Mouse (Mus musculus): ENCODE measurements at regions not wholly inside any gene's neighbourhood (a gene's known extent, or its start where the extent isn't known, plus 50 kb on each side); places are given as distances from the start of the nearest gene placed in this dataset.

- Histone ChIP-seq H3K27ac (ENCODE audit: control insufficient read depth, insufficient read depth, low read depth, low read length, poor library complexity) (no peak overlapping the region), H3K4me1 (ENCODE audit: control insufficient read depth, insufficient read depth, low read length) (no peaks in the 10 kb centered on the region), H3K4me3 (replicated peaks; ENCODE audit: control insufficient read depth, low read depth, low read length) (no peak overlapping the region)
- TF ChIP-seq POLR2A (IDR thresholded peaks at IDR 0.05; ENCODE audit: borderline replicate concordance, control insufficient read depth, low read depth, low read length) (no peak), CTCF (IDR thresholded peaks at IDR 0.05; ENCODE audit: control insufficient read depth, insufficient read depth, low read length) (no peak)
- 70% methylated on average over 1 of the region's 1 CpGs for WGBS
Measured at GRCm38 (mm10) chr5:27963765-27964164, 107.4 kb upstream of the Insig1 start.

GRCm38 (mm10) chr5:27995186-27995585, 76.0 kb upstream of the Insig1 start:
- TF ChIP-seq CTCF (IDR thresholded peaks at IDR 0.05; ENCODE audit: control insufficient read depth, insufficient read depth, low read length) (peak; percentile 89), POLR2A (IDR thresholded peaks at IDR 0.05; ENCODE audit: borderline replicate concordance, control insufficient read depth, low read depth, low read length) (no peak)
- WGBS = 13% methylated on average over 2 of the region's 2 CpGs
- H3K27ac ChIP-seq (ENCODE audit: control insufficient read depth, insufficient read depth, low read depth, low read length, poor library complexity) = no peak overlapping the region
- H3K4me1 ChIP-seq (ENCODE audit: control insufficient read depth, insufficient read depth, low read length) = no peaks in the 10 kb centered on the region
- no peak overlapping the region for H3K4me3 ChIP-seq (replicated peaks; ENCODE audit: control insufficient read depth, low read depth, low read length)

GRCm38 (mm10) chr5:27997751-27998150, 73.4 kb upstream of the Insig1 start:
- TF ChIP-seq CTCF (IDR thresholded peaks at IDR 0.05; ENCODE audit: control insufficient read depth, insufficient read depth, low read length) (no peak), POLR2A (IDR thresholded peaks at IDR 0.05; ENCODE audit: borderline replicate concordance, control insufficient read depth, low read depth, low read length) (no peak)
- Histone ChIP-seq H3K4me3 (replicated peaks; ENCODE audit: control insufficient read depth, low read depth, low read length) (no peak overlapping the region), H3K4me1 (ENCODE audit: control insufficient read depth, insufficient read depth, low read length) (no peaks in the 10 kb centered on the region), H3K27ac (ENCODE audit: control insufficient read depth, insufficient read depth, low read depth, low read length, poor library complexity) (no peak overlapping the region)
- WGBS = 82% methylated on average over 8 of the region's 8 CpGs

GRCm38 (mm10) chr5:28002922-28003321, 68.2 kb upstream of the Insig1 start:
- H3K4me1 ChIP-seq (ENCODE audit: control insufficient read depth, insufficient read depth, low read length) = no peaks in the 10 kb centered on the region
- TF ChIP-seq CTCF (IDR thresholded peaks at IDR 0.05; ENCODE audit: control insufficient read depth, insufficient read depth, low read length) (no peak), POLR2A (IDR thresholded peaks at IDR 0.05; ENCODE audit: borderline replicate concordance, control insufficient read depth, low read depth, low read length) (no peak)
- no peak overlapping the region for H3K4me3 ChIP-seq (replicated peaks; ENCODE audit: control insufficient read depth, low read depth, low read length)
- 88% methylated on average over 1 of the region's 1 CpGs for WGBS
- H3K27ac ChIP-seq (ENCODE audit: control insufficient read depth, insufficient read depth, low read depth, low read length, poor library complexity) = no peak overlapping the region

- Histone ChIP-seq H3K27ac (ENCODE audit: control insufficient read depth, insufficient read depth, low read depth, low read length, poor library complexity) (no peak overlapping the region), H3K4me1 (ENCODE audit: control insufficient read depth, insufficient read depth, low read length) (no peaks in the 10 kb centered on the region), H3K4me3 (replicated peaks; ENCODE audit: control insufficient read depth, low read depth, low read length) (no peak overlapping the region)
- TF ChIP-seq POLR2A (IDR thresholded peaks at IDR 0.05; ENCODE audit: borderline replicate concordance, control insufficient read depth, low read depth, low read length) (no peak), CTCF (IDR thresholded peaks at IDR 0.05; ENCODE audit: control insufficient read depth, insufficient read depth, low read length) (no peak)
- 68% methylated on average over 6 of the region's 6 CpGs for WGBS
Measured at GRCm38 (mm10) chr5:28003756-28004486, 67.2 kb upstream of the Insig1 start.

GRCm38 (mm10) chr5:28004487-28004827, 66.7 kb upstream of the Insig1 start:
- Histone ChIP-seq H3K4me3 (replicated peaks; ENCODE audit: control insufficient read depth, low read depth, low read length) (no peak overlapping the region), H3K4me1 (ENCODE audit: control insufficient read depth, insufficient read depth, low read length) (no peaks in the 10 kb centered on the region), H3K27ac (ENCODE audit: control insufficient read depth, insufficient read depth, low read depth, low read length, poor library complexity) (no peak overlapping the region)
- TF ChIP-seq POLR2A (IDR thresholded peaks at IDR 0.05; ENCODE audit: borderline replicate concordance, control insufficient read depth, low read depth, low read length) (no peak), CTCF (IDR thresholded peaks at IDR 0.05; ENCODE audit: control insufficient read depth, insufficient read depth, low read length) (no peak)

DNA sequence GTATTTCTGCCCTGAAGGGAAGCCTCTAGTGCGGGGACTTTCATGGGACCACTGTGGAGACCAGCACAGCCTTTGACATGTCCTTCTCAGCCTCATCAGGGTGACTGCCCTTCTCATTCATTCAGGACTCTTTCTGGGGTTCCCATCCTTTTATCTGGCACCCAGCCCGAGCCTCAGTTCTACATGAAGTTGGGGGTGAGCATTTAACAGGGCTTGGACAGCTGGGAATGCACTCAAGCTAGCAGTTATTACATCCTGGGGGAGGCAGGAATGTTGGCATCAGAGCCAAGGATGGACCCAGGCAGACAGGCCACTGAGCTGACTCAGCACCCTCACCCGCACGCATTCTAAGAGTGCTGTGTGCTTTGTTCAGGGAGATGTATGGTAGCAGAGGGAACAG, 61.8 kb upstream of the Insig1 start:
- Histone ChIP-seq H3K4me3 (replicated peaks; ENCODE audit: control insufficient read depth, low read depth, low read length) (no peak overlapping the region), H3K4me1 (ENCODE audit: control insufficient read depth, insufficient read depth, low read length) (no peaks in the 10 kb centered on the region; the same call in none of the 2 replicates), H3K27ac (ENCODE audit: control insufficient read depth, insufficient read depth, low read depth, low read length, poor library complexity) (no peak overlapping the region)
- 84% methylated on average over 4 of the region's 4 CpGs for WGBS
- TF ChIP-seq CTCF (IDR thresholded peaks at IDR 0.05; ENCODE audit: control insufficient read depth, insufficient read depth, low read length) = no peak
- TF ChIP-seq POLR2A (IDR thresholded peaks at IDR 0.05; ENCODE audit: borderline replicate concordance, control insufficient read depth, low read depth, low read length) = no peak

DNA sequence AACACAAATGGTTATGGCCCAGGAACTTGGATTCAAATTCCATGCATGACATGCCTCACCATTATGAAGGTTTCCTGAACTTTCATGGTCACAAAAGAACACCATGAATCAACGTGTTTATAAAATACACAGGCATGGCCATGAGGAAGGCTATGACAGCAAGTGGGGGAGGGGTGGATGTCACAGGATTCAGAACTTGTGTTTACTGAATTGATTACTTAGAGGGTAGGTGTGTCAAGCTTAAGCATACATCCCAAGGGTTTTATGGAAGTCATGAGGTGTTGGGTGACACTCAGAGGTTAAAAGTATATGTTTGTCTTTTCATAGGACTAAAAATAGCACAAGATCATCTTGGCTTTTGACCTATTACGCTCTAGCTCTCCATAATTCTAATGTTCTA, 61.3 kb upstream of the Insig1 start:
- no peaks in the 10 kb centered on the region; the same call in none of the 2 replicates for H3K4me1 ChIP-seq (ENCODE audit: control insufficient read depth, insufficient read depth, low read length)
- 71% methylated on average over 2 of the region's 2 CpGs for WGBS
- H3K27ac ChIP-seq (ENCODE audit: control insufficient read depth, insufficient read depth, low read depth, low read length, poor library complexity) = no peak overlapping the region
- TF ChIP-seq POLR2A (IDR thresholded peaks at IDR 0.05; ENCODE audit: borderline replicate concordance, control insufficient read depth, low read depth, low read length) = no peak
- TF ChIP-seq CTCF (IDR thresholded peaks at IDR 0.05; ENCODE audit: control insufficient read depth, insufficient read depth, low read length) = no peak
- H3K4me3 ChIP-seq (replicated peaks; ENCODE audit: control insufficient read depth, low read depth, low read length) = no peak overlapping the region

GRCm38 (mm10) chr5:28010529-28010928, 60.6 kb upstream of the Insig1 start:
- no peak for TF ChIP-seq CTCF (IDR thresholded peaks at IDR 0.05; ENCODE audit: control insufficient read depth, insufficient read depth, low read length)
- no peak for TF ChIP-seq POLR2A (IDR thresholded peaks at IDR 0.05; ENCODE audit: borderline replicate concordance, control insufficient read depth, low read depth, low read length)
- no peak overlapping the region for H3K27ac ChIP-seq (ENCODE audit: control insufficient read depth, insufficient read depth, low read depth, low read length, poor library complexity)
- WGBS = 73% methylated on average over 3 of the region's 3 CpGs

More at GRCm38 (mm10) chr5:28010529-28010928, 60.6 kb upstream of the Insig1 start:
- H3K4me3 ChIP-seq (replicated peaks; ENCODE audit: control insufficient read depth, low read depth, low read length) = no peak overlapping the region
- no peaks in the 10 kb centered on the region; the same call in none of the 2 replicates for H3K4me1 ChIP-seq (ENCODE audit: control insufficient read depth, insufficient read depth, low read length)

Measured in bone marrow, adult 2 months (tissue).